Mouse (Mus musculus) ES-Bruce4 (cell line): ENCODE results near the gene Mettl27. TPM values are rescaled to one million over a fixed set of nuclear protein-coding genes. Genes with fewer than 3 reads are reported as not detected.

Source experiments
- H3K27ac ChIP-seq: 2 replicates; pipeline ENCODE4 v1.5.1; 2012; ENCODE audit warnings: low read length, inconsistent platforms; ENCODE audit not compliant: insufficient read depth
- H3K27me3 ChIP-seq: 2 replicates; pipeline ENCODE4 v1.6.1; 2012; ENCODE audit warnings: mild to moderate bottlenecking, low read length, inconsistent platforms; ENCODE audit not compliant: control insufficient read depth, poor library complexity, insufficient read depth, severe bottlenecking
- H3K36me3 ChIP-seq: 2 replicates; pipeline ENCODE4 v1.6.1; 2012; ENCODE audit warnings: inconsistent platforms, mild to moderate bottlenecking, low read length, moderate library complexity; ENCODE audit not compliant: control insufficient read depth, poor library complexity, insufficient read depth, severe bottlenecking
- H3K4me1 ChIP-seq: one replicate; pipeline ENCODE4 v1.8.1; 2011; ENCODE audit warnings: low read length; ENCODE audit not compliant: control insufficient read depth, insufficient read depth
- H3K4me3 ChIP-seq: 2 replicates; pipeline ENCODE4 v1.5.1; 2011; ENCODE audit warnings: low read depth, mild to moderate bottlenecking, low read length
- H3K9ac ChIP-seq: 2 replicates; pipeline ENCODE4 v1.6.1; 2012; ENCODE audit warnings: low read depth, mild to moderate bottlenecking, inconsistent platforms; ENCODE audit not compliant: poor library complexity, severe bottlenecking
- H3K9me3 ChIP-seq: replicated peaks from 2 replicates; pipeline ENCODE4 v1.6.1; 2012; ENCODE audit warnings: mild to moderate bottlenecking, low read length, inconsistent platforms; ENCODE audit not compliant: control insufficient read depth, poor library complexity, insufficient read depth, severe bottlenecking
- CTCF ChIP-seq: IDR thresholded peaks from one replicate; pipeline ENCODE4 v1.8.1; 2011; ENCODE audit warnings: low read depth, low read length
- EP300 ChIP-seq: IDR thresholded peaks from 2 replicates; pipeline ENCODE4 v1.6.1; 2011; ENCODE audit warnings: low read depth, low read length; ENCODE audit not compliant: insufficient read depth
- POLR2A ChIP-seq: IDR thresholded peaks from one replicate; pipeline ENCODE4 v1.8.1; 2011; ENCODE audit warnings: low read length; ENCODE audit not compliant: insufficient read depth
- polyA plus RNA-seq: library from polyadenylated mRNA; stranded (reverse); fragments of >200 nt; gene quantifications from 2 replicates; pipeline ENCODE4 v1.2.4, GENCODE M21; 2011; ENCODE audit warnings: low read depth; ENCODE audit not compliant: missing spikeins, insufficient read depth, insufficient read length

The Mettl27 gene
- polyA plus RNA-seq, 1 experiment = 36.3 TPM

DNA sequence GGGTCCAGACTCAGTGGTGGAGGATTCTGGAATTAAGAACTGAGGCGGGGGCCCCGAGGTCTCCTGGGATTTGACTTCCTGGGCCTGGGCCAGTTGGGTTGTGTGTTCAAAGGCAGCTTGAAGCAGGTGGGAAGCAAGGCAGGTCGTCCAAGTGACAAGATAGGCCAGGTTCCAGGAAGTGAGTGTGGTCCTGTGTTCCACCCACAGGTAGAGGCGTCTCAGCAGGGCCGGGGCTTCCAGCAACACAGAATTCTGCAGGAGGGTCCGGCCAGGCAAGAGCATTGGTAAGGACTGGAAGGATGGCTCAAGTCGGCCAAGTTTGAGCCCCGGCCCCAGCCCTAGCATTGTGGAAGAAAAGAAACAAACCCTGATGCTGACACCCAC lies 30.5 kb upstream of the Mettl27 start:
- no peaks in the 10 kb centered on the region for H3K36me3 ChIP-seq
- no peak overlapping the region for H3K27ac ChIP-seq

DNA sequence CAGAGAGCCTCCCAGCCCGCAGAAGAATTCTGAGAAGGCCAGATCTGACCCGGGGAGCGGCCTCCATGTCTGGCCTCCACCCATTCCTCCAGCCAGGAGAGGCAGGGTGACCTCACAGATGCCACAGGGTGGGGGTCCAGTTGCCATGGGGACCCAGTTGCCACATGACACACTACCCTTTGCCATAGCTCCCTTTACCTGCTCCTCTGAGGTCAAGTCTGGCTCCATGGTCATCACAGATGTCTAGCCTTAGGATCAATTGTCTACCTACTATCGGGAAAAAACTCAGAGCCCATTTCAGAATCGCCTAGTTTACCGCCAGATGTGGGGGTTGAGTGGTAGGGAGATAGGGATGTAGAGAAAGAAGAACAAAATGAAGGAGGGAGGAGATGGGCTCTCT lies 25.5 kb upstream of the Mettl27 start, which contains the start of gene Tmem270:
Gene Tmem270 (minus strand): TSS at position 101 of the 400 bp plus-strand sequence.
- Histone ChIP-seq H3K9ac (no peak within 1 kb of the TSS), H3K36me3 (no peaks in the 10 kb centered on the region), H3K4me3 (no peak within 1 kb of the TSS), H3K27ac (no peak within 1 kb of the TSS), H3K4me1 (no peaks in the 10 kb centered on the region), H3K27me3 (no peaks in the 10 kb centered on the region), H3K9me3 (no peaks in the 10 kb centered on the region)
- TF ChIP-seq POLR2A (no peak), EP300 (no peak), CTCF (no peak)

More for the DNA sequence above, 30.5 kb upstream of the Mettl27 start:
- Histone ChIP-seq H3K4me3 (no peak overlapping the region), H3K9ac (no peak overlapping the region), H3K9me3 (no peaks in the 10 kb centered on the region), H3K4me1 (no peaks in the 10 kb centered on the region), H3K27me3 (no peaks in the 10 kb centered on the region)
- TF ChIP-seq EP300 (no peak), POLR2A (no peak), CTCF (no peak)

DNA sequence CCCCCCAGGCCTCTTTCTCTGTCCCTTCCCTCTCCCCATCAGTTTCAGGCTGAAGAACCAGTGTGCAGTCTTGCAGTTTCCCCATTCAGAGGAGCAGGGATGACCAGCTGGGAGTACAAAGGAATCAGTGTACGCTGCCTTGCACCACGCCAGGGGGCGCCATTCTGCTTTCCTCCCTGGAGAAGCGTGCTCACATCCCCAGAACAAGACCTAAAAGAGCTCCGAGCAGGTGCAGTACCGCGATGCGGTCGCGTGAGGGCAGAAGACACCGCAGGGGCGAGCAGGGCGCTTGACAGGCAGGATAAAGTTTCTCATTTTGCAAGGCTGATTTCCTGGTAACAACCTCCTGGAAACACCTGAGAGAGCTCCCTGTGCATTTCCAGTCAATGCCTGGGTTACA lies 25.0 kb upstream of the Mettl27 start:
- no peaks in the 10 kb centered on the region for H3K27me3 ChIP-seq
- TF ChIP-seq CTCF (peak; percentile 100), POLR2A (no peak), EP300 (peak; percentile 78)
- H3K9me3 ChIP-seq = no peaks in the 10 kb centered on the region
- H3K9ac ChIP-seq = no peak overlapping the region
- H3K27ac ChIP-seq = no peak overlapping the region
- no peaks in the 10 kb centered on the region for H3K36me3 ChIP-seq
- no peak overlapping the region for H3K4me3 ChIP-seq
- H3K4me1 ChIP-seq = no peaks in the 10 kb centered on the region

DNA sequence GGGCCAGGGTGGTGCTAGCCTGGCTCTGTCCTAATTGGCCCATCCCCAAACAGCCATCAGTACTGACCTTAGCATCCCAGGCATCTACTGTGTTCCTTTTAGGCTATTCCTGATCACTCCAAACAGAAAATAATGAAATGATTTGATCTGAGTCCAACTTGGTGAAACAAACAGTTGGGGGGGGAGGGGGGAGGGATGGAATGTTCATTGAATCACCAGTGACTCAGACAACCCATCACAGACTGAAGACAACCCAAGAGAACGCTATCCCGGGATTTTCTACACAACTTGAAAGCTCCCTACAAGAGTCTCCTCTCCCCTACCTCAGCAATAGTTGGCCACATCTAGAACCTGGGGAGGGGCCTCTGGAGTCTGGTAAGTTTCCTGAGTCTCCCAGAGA lies 20.3 kb upstream of the Mettl27 start:
- H3K27me3 ChIP-seq = no peaks in the 10 kb centered on the region
- H3K9ac ChIP-seq = no peak overlapping the region
- TF ChIP-seq POLR2A = no peak
- no peak for TF ChIP-seq CTCF
- TF ChIP-seq EP300 = no peak
- H3K36me3 ChIP-seq = no peaks in the 10 kb centered on the region
- no peaks in the 10 kb centered on the region for H3K9me3 ChIP-seq
- H3K4me3 ChIP-seq = no peak overlapping the region
- H3K4me1 ChIP-seq = no peaks in the 10 kb centered on the region
- no peak overlapping the region for H3K27ac ChIP-seq

DNA sequence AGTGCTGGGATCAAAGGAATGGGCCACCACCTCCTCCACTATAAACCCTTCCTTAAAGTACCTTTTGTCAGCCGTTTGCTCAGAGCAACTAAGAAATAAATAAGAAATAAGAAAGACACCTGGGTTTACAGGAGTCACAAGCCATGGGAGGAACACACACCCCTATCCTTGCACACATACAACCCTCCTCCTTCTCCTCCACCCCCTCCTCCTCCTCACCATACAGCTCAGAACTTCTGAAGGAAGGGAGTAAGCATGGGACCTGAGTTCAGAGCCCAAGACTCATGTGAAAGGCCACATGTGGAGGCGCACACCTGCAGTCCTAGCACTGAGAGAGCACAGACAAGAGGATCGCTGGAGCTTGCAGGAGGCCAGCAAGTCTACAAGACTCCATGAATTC lies 18.8 kb upstream of the Mettl27 start:
- H3K36me3 ChIP-seq = no peaks in the 10 kb centered on the region
- H3K9me3 ChIP-seq = no peaks in the 10 kb centered on the region; the same call in 1 of the 2 replicates
- no peaks in the 10 kb centered on the region for H3K27me3 ChIP-seq
- no peak overlapping the region for H3K4me3 ChIP-seq
- H3K9ac ChIP-seq = no peak overlapping the region
- TF ChIP-seq CTCF (no peak), POLR2A (no peak), EP300 (no peak)
- no peaks in the 10 kb centered on the region for H3K4me1 ChIP-seq
- no peak overlapping the region for H3K27ac ChIP-seq

DNA sequence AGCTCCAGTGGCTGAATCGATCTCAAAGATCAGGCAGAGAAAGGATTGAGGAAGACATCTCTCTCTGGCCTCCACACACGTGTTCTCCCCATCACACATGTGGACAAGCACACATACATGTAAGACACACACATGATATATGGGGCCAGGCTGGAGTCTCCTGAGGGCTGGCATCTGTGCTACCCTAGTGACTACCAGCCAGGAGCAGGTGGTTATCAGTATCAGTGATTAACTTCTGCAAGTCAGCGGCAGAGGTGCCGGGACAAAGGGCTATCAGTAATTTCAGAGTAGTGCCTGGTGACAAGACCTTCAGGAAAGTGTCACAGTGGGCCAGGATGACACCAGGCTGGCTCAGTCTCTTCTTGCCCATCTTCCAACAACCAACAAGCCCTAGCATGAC lies 18.4 kb upstream of the Mettl27 start:
- TF ChIP-seq EP300 = no peak
- no peak for TF ChIP-seq POLR2A
- TF ChIP-seq CTCF = no peak
- no peak overlapping the region for H3K4me3 ChIP-seq
- no peak overlapping the region for H3K27ac ChIP-seq
- H3K9me3 ChIP-seq = no peaks in the 10 kb centered on the region; the same call in 1 of the 2 replicates
- H3K27me3 ChIP-seq = no peaks in the 10 kb centered on the region
- H3K36me3 ChIP-seq = no peaks in the 10 kb centered on the region
- no peak overlapping the region for H3K9ac ChIP-seq
- no peaks in the 10 kb centered on the region for H3K4me1 ChIP-seq
